Mouse (Mus musculus): ENCODE results near the gene Ank3. TPM values are rescaled to one million over a fixed set of nuclear protein-coding genes. Genes with fewer than 3 reads are reported as not detected.

Gene Ank3
- polyA plus RNA-seq (2015; fragmentation: Nextera tagmentation; extraction: Ambion mirVana): 12.0 and 18.1 TPM in 2 replicates

GRCm38 (mm10) chr10:69398763-69399590 is at the start of gene Ank3:
Ank3 (plus strand) TSS chr10:69398773.

DNA sequence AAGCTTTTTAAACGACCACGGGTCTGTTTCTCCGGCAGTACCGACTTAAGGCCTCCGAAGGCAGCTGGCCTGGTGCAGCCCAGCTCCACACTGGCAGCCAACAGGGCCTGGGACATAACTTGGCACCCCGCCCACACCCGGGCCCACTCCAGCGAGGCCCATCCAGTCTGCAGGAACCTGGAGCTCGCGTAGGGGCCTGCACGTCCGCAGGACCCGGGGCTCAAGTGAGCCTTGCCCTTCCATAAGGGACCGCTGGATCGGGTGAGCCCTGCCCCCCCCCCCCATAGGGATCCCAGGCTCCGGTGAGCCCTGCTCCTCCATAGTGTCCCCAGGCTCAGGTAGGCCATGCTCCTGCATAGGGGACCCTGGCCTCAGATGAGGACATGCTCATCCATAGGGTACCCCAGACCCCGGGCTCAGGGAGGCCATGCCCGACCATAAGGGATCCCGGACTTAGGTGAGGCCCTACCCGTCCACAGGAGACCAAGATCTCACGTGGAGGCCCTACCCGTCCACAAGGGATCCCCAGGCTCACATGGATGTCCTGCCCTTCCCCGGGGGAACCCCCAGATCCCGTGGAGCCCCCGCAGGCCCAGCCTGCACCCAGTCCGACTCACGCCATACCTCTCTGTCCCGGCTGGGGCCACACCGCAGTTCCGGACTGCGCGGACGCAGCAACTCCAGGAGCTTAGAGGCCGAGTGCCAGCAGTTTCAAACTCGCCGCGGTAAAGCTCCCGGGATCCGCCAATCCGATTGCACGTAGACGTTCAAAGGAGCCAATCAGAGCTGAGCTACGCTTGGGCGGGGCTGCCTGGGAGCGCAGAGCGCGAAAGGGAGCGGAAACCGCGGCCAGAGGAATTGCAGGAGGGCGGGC is 46.1 kb upstream of the Ank3 start, which contains the start of gene Cdk1:
TSS of gene Cdk1 (minus strand) at position 727 of the 874 bp plus-strand sequence.

Other genes with a start within 250 kb of the Ank3 start
- 12.6 and 13.9 TPM in 2 replicates for gene Rhobtb1, start 247.3 kb upstream of the Ank3 start, polyA plus RNA-seq (2015; fragmentation: Nextera tagmentation; extraction: Ambion mirVana)
- gene A930033H14Rik, start 185.7 kb upstream of the Ank3 start, polyA plus RNA-seq (2015; fragmentation: Nextera tagmentation; extraction: Ambion mirVana): 0.88 and 1.8 TPM in 2 replicates
- gene Cdk1, start 45.8 kb upstream of the Ank3 start, polyA plus RNA-seq (2015; fragmentation: Nextera tagmentation; extraction: Ambion mirVana): 189 and 231 TPM in 2 replicates